Mouse (Mus musculus) adrenal gland, postnatal 14 days (tissue): ENCODE results near the gene Panx3. TPM values are rescaled to one million over a fixed set of nuclear protein-coding genes. Genes with fewer than 3 reads are reported as not detected.

Experiments
- DNase-seq: peaks from one replicate; pipeline ENCODE4 v3.0.0; 2021; ENCODE audit warnings: mixed read lengths
- long read RNA-seq, 2 experiments: library from polyadenylated mRNA; stranded (forward); transcript quantifications; one replicate each; pipeline ENCODE4 v2.0.0; 2021
- total RNA-seq: library from RNA; stranded (reverse); gene quantifications from 2 replicates; pipeline ENCODE4 v1.2.3, GENCODE M21; 2021

Panx3 gene
- 0.19 TPM in 2 replicates for total RNA-seq
- long read RNA-seq, experiment 1, result 0 reads
- long read RNA-seq, experiment 2, result 0 reads

- DNase-seq, result peak; percentile 60
These were observed at the start of gene Panx3 for GRCm38 (mm10) chr9:37669115-37669514. Panx3 (minus strand) TSS chr9:37669235.

- DNase-seq, result no peak
These were observed 47.1 kb upstream of the Panx3 start, which contains the start of gene Olfr160 for GRCm38 (mm10) chr9:37716150-37716549. Olfr160 (minus strand) TSS chr9:37716250.

- peak; percentile 41 for DNase-seq
These were observed 21.1 kb upstream of the Panx3 start for GRCm38 (mm10) chr9:37689970-37690686.

- DNase-seq, result no peak
These were observed 18.9 kb upstream of the Panx3 start for GRCm38 (mm10) chr9:37687941-37688303.

- no peak for DNase-seq
These were observed 18.4 kb upstream of the Panx3 start for GRCm38 (mm10) chr9:37687288-37687940.

- DNase-seq, result no peak
These were observed 12.1 kb upstream of the Panx3 start for GRCm38 (mm10) chr9:37681123-37681522.

GRCm38 (mm10) chr9:37675287-37675686 lies 6.3 kb upstream of the Panx3 start:
- DNase-seq, result no peak

- no peak for DNase-seq
These were observed 1.2 kb upstream of the Panx3 start for GRCm38 (mm10) chr9:37670261-37670660.

- DNase-seq, result no peak
These were observed 643 bp upstream of the Panx3 start for GRCm38 (mm10) chr9:37669678-37670077.

- DNase-seq, result no peak
These were observed 3.0 kb downstream of the Panx3 start for GRCm38 (mm10) chr9:37666045-37666444.

- DNase-seq, result no peak
These were observed 4.4 kb downstream of the Panx3 start for GRCm38 (mm10) chr9:37664604-37665003.

- DNase-seq, result no peak
These were observed 5.8 kb downstream of the Panx3 start for GRCm38 (mm10) chr9:37663210-37663609.

GRCm38 (mm10) chr9:37659413-37659812 lies 9.6 kb downstream of the Panx3 start:
- DNase-seq, result no peak

GRCm38 (mm10) chr9:37656931-37657481 lies 12.0 kb downstream of the Panx3 start, which contains the start of gene Tbrg1:
Tbrg1 (minus strand) TSS chr9:37657312.
- DNase-seq, result peak; percentile 91

GRCm38 (mm10) chr9:37656439-37656881 lies 12.6 kb downstream of the Panx3 start:
- DNase-seq, result peak; percentile 24

- DNase-seq, result no peak
These were observed 13.1 kb downstream of the Panx3 start for GRCm38 (mm10) chr9:37655961-37656360.

GRCm38 (mm10) chr9:37653836-37654235 lies 15.2 kb downstream of the Panx3 start:
- no peak for DNase-seq

- DNase-seq, result no peak
These were observed 18.4 kb downstream of the Panx3 start for GRCm38 (mm10) chr9:37650639-37651038.

GRCm38 (mm10) chr9:37646246-37646645 lies 22.8 kb downstream of the Panx3 start:
- DNase-seq, result peak; percentile 8

GRCm38 (mm10) chr9:37638721-37639120 lies 30.3 kb downstream of the Panx3 start:
- no peak for DNase-seq

- DNase-seq, result peak; percentile 55
These were observed 32.1 kb downstream of the Panx3 start for GRCm38 (mm10) chr9:37636800-37637542.

GRCm38 (mm10) chr9:37636335-37636734 lies 32.7 kb downstream of the Panx3 start:
- DNase-seq, result peak; percentile 77

GRCm38 (mm10) chr9:37634269-37634668 lies 34.8 kb downstream of the Panx3 start:
- no peak for DNase-seq
